Mouse (Mus musculus): ENCODE results near the gene Klk1b5. TPM values are rescaled to one million over a fixed set of nuclear protein-coding genes. Genes with fewer than 3 reads are reported as not detected.
"Not testable (repeated sequence)": the region's sequence is repeated elsewhere in the genome, so short reads cannot be mapped to it uniquely, and the experiment has no call there.

Gene Klk1b5
- polyA plus RNA-seq, 1 experiment from 2014 or later: not detected

DNA sequence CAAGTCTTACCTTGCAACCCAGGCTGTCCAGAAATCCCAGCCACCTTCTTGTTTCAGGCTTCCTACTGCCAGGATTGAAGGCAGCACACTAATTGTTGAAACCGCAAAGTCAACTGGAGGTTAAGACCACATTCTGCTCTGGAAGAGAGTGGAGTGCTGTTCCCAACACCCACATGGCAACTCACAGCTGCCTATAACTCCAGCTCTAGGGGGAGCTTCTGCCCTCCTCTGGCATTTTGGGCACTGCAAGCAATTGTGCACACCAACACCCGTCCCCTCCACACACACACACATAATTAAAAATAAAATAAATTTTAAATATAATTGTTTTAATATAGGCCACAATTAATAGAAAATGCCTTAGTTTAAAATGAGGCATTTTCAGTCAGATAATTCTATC lies 25.4 kb downstream of the Klk1b5 start:
- no peak for ATAC-seq
- no peak overlapping the region for H3K27ac ChIP-seq (ENCODE audit: low read depth)
- no peak for TF ChIP-seq CTCF (IDR thresholded peaks at IDR 0.05; ENCODE audit: low read depth)
- TF ChIP-seq EP300 (IDR thresholded peaks at IDR 0.05; ENCODE audit: low read depth): no peak
- H3K4me2 ChIP-seq (ENCODE audit: low read depth, low read length): no peak overlapping the region
- WGBS (ENCODE audit: insufficient replicate concordance): 51% methylated on average over 2 of the region's 2 CpGs
- H3K27me3 ChIP-seq (ENCODE audit: insufficient read depth, low read length): no peaks in the 10 kb centered on the region
- H3K9ac ChIP-seq (replicated peaks): no peak overlapping the region
- DNase-seq: no peak
- H3K4me3 ChIP-seq (ENCODE audit: low read depth, low read length): no peak overlapping the region
- no peaks in the 10 kb centered on the region for H3K9me3 ChIP-seq (ENCODE audit: low read length)
- H3K4me1 ChIP-seq (ENCODE audit: insufficient read depth): peaks cover 10% of the 10 kb centered on the region
- no peaks in the 10 kb centered on the region for H3K36me3 ChIP-seq (replicated peaks; ENCODE audit: insufficient read depth, low read length)

DNA sequence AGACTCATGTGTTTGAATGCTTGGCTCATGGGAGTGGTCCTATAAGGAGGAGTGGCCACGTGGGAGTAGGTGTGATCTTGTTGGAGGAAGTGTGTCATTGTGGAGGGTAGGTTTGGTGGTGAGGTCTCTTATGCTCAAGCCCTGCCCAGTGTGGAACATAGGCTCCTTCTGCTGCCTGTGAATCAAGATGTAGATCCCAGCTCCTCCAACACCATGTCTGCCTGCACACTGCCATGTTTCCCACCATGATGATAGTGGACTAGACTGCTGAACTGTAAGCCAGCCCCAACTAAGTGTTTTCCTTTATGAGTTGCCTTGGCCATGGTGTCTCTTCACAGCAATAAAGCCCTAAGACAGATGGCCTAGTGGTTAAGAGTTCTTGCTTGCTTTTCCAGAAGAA lies 28.3 kb downstream of the Klk1b5 start:
- Histone ChIP-seq H3K9me3 (ENCODE audit: low read length) (no peaks in the 10 kb centered on the region), H3K36me3 (replicated peaks; ENCODE audit: insufficient read depth, low read length) (peaks cover 2% of the 10 kb centered on the region), H3K4me1 (ENCODE audit: insufficient read depth) (peaks cover 18% of the 10 kb centered on the region), H3K4me2 (ENCODE audit: low read depth, low read length) (no peak overlapping the region), H3K9ac (replicated peaks) (no peak overlapping the region), H3K4me3 (ENCODE audit: low read depth, low read length) (no peak overlapping the region), H3K27ac (ENCODE audit: low read depth) (no peak overlapping the region), H3K27me3 (ENCODE audit: insufficient read depth, low read length) (no peaks in the 10 kb centered on the region)
- DNase-seq: no peak
- 40% methylated on average over 1 of the region's 1 CpGs for WGBS (ENCODE audit: insufficient replicate concordance)
- no peak for ATAC-seq
- TF ChIP-seq EP300 (IDR thresholded peaks at IDR 0.05; ENCODE audit: low read depth) (no peak), CTCF (IDR thresholded peaks at IDR 0.05; ENCODE audit: low read depth) (no peak)

DNA sequence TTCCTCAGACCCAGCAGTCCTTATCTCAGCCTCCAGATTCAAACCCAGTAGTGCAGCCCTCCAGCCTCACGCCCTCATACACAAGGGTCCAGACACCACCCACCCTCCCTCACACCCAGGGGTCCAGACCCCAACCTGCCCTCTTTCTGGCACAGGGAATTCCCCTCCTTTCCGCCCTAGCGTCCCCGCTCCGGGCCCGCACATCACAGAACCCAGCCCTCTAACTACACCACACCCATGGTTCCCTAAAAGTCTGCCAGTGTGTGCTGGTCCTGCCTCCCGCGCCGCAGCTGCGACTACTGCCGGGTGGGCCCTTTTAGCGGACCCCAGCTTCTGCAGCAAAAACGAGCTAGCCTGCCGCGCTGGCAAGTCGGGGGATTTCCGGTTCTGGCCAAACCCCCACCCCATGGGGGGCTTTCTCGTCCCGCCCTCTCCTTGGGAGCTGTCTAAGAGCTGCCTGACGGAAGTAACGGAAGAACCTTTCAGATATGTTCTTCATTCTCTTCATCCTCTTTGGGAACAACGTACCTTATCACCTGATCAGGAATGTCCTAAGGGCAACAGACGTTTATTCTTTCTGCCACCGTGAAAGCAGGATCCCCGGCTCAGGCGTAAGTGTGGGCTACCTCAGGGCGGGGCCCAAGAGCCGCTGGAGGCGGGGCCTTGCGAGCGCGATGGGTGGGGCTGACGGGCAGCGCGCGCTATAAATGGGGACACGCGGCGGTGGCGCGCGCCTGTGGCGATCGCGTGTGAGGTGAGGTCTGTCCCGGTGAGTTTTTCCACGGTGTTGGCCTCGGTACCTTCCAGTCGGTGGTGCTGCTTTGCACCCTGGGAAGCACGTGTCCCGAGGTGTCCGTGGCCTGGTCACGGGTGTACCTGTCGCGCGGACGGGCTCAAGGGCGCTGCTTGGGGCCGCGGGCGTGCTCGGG lies 30.6 kb downstream of the Klk1b5 start, which contains the start of the genes 1700028J19Rik and 2410002F23Rik:
Gene 1700028J19Rik, minus strand, starts transcription at position 641 of the 929 bp plus-strand sequence.
Gene 2410002F23Rik, plus strand, starts transcription at position 668 of the 929 bp plus-strand sequence.
- peak within 1 kb of the TSS; percentile 81 for H3K27ac ChIP-seq (ENCODE audit: low read depth)
- DNase-seq (peak; percentile 92), ATAC-seq (peak; percentile 93)
- no peaks in the 10 kb centered on the region for H3K27me3 ChIP-seq (ENCODE audit: insufficient read depth, low read length)
- no peaks in the 10 kb centered on the region for H3K9me3 ChIP-seq (ENCODE audit: low read length)
- peak within 1 kb of the TSS; percentile 84 for H3K9ac ChIP-seq (replicated peaks)
- H3K36me3 ChIP-seq (replicated peaks; ENCODE audit: insufficient read depth, low read length): peaks cover 17% of the 10 kb centered on the region
- WGBS (ENCODE audit: insufficient replicate concordance): under 1% methylated on average over 62 of the region's 62 CpGs
- 0 out of 2 replicates have a peak, but pooled peaks have one; percentile 2 for TF ChIP-seq CTCF (IDR thresholded peaks at IDR 0.05; ENCODE audit: low read depth)
- TF ChIP-seq EP300 (IDR thresholded peaks at IDR 0.05; ENCODE audit: low read depth): peak; percentile 87
- H3K4me2 ChIP-seq (ENCODE audit: low read depth, low read length): peak within 1 kb of the TSS; percentile 88
- H3K4me1 ChIP-seq (ENCODE audit: insufficient read depth): peaks cover 18% of the 10 kb centered on the region
- peak within 1 kb of the TSS; percentile 84 for H3K4me3 ChIP-seq (ENCODE audit: low read depth, low read length)

DNA sequence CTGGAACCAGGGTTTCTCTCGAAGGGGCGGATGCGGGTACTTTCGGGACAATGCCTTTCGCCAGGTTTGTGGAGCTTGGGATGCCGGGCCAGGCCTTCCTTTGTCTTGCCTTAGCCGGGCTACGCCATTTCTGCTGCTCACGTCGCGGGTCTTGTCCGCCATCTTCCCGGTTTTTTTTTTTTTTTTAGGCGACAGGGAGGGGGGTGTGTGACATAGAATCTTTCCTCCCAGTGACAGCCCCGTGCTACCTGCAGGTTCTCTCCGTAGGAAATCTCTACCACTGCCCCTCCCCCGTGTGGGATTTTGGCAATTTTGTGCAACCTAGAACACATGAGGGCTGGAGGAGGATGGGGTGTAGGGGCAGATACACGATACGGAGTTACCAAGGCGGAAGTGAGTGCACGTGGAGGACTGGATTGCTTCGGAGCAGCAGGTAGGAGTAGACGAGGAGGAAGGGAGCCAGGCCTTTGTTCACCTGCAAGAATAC lies 31.3 kb downstream of the Klk1b5 start:
- DNase-seq (no peak), ATAC-seq (peak; percentile 48)
- H3K27me3 ChIP-seq (ENCODE audit: insufficient read depth, low read length): no peaks in the 10 kb centered on the region
- peak overlapping the region; percentile 84 for H3K4me3 ChIP-seq (ENCODE audit: low read depth, low read length)
- under 1% methylated on average over 23 of the region's 23 CpGs for WGBS (ENCODE audit: insufficient replicate concordance)
- H3K9ac ChIP-seq (replicated peaks): peak overlapping the region; percentile 84
- H3K27ac ChIP-seq (ENCODE audit: low read depth): peak overlapping the region; percentile 81
- H3K4me1 ChIP-seq (ENCODE audit: insufficient read depth): peaks cover 18% of the 10 kb centered on the region
- peak overlapping the region; percentile 88 for H3K4me2 ChIP-seq (ENCODE audit: low read depth, low read length)
- peaks cover 17% of the 10 kb centered on the region for H3K36me3 ChIP-seq (replicated peaks; ENCODE audit: insufficient read depth, low read length)
- no peak for TF ChIP-seq EP300 (IDR thresholded peaks at IDR 0.05; ENCODE audit: low read depth)
- TF ChIP-seq CTCF (IDR thresholded peaks at IDR 0.05; ENCODE audit: low read depth): no peak
- H3K9me3 ChIP-seq (ENCODE audit: low read length): no peaks in the 10 kb centered on the region

- Histone ChIP-seq H3K4me2 (ENCODE audit: low read depth, low read length) (peak overlapping the region; percentile 88), H3K4me1 (ENCODE audit: insufficient read depth) (peaks cover 18% of the 10 kb centered on the region), H3K27ac (ENCODE audit: low read depth) (no peak overlapping the region), H3K36me3 (replicated peaks; ENCODE audit: insufficient read depth, low read length) (peaks cover 26% of the 10 kb centered on the region), H3K27me3 (ENCODE audit: insufficient read depth, low read length) (no peaks in the 10 kb centered on the region), H3K9me3 (ENCODE audit: low read length) (no peaks in the 10 kb centered on the region), H3K4me3 (ENCODE audit: low read depth, low read length) (peak overlapping the region; percentile 84; the same call in 1 of the 2 replicates), H3K9ac (replicated peaks) (no peak overlapping the region)
- TF ChIP-seq EP300 (IDR thresholded peaks at IDR 0.05; ENCODE audit: low read depth) (no peak), CTCF (IDR thresholded peaks at IDR 0.05; ENCODE audit: low read depth) (no peak)
- WGBS (ENCODE audit: insufficient replicate concordance): 90% methylated on average over 2 of the region's 2 CpGs
- ATAC-seq (no peak), DNase-seq (no peak)
These were observed 32.2 kb downstream of the Klk1b5 start for GRCm38 (mm10) chr7:44247971-44248370.

DNA sequence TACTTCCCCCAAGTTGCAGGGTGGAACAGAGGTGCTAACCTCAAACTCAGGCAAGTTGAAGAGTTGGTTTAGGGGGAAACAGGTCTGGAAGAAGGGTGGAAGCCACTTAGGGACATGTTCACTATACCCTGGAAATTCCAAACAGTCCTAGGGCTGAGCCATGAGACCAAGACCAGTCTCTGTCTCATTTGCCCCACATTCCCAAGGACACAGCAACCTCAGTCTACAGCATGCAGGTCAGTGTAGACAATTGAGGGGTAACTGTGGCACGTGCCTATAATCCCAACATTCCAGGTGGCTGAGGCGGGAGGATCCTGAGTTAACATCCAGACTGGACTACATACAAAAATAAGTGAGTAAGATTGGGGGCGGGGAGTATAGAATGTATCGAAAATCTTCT lies 33.5 kb downstream of the Klk1b5 start:
- no peak for TF ChIP-seq CTCF (IDR thresholded peaks at IDR 0.05; ENCODE audit: low read depth)
- TF ChIP-seq EP300 (IDR thresholded peaks at IDR 0.05; ENCODE audit: low read depth): no peak
- 81% methylated on average over 4 of the region's 4 CpGs for WGBS (ENCODE audit: insufficient replicate concordance)
- H3K27me3 ChIP-seq (ENCODE audit: insufficient read depth, low read length): no peaks in the 10 kb centered on the region
- no peak for ATAC-seq
- no peak overlapping the region for H3K9ac ChIP-seq (replicated peaks)
- peaks cover 31% of the 10 kb centered on the region for H3K36me3 ChIP-seq (replicated peaks; ENCODE audit: insufficient read depth, low read length)
- peaks cover 18% of the 10 kb centered on the region for H3K4me1 ChIP-seq (ENCODE audit: insufficient read depth)
- DNase-seq: no peak
- no peaks in the 10 kb centered on the region for H3K9me3 ChIP-seq (ENCODE audit: low read length)
- no peak overlapping the region for H3K27ac ChIP-seq (ENCODE audit: low read depth)
- no peak overlapping the region for H3K4me3 ChIP-seq (ENCODE audit: low read depth, low read length)
- H3K4me2 ChIP-seq (ENCODE audit: low read depth, low read length): no peak overlapping the region

DNA sequence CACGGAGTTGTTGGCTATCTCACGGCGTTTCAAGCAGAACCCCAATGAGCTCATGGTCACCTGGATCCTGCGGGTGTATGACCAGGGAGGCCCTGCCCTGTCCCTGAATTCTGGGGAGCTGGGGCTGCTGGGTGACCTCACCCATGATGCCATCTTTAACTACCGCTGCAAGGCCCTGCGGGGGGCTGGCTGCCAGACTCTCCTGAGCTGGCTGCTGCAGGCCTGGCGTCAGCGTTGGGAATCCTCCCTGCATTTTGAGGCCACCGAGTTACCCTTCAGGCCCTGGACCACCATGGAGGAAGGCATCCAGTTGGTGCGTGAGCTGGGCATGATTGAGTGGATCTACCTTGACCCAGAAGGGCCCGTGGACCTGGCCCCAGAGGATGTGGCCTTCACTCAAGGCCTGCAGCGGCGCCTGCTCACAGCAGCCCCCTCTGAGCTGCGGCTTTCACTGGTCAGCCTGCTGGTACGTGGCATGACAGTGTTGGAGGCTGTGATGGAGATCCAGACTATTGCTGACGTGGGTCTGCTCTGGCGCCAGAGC lies 35.1 kb downstream of the Klk1b5 start:
- 91% methylated on average over 17 of the region's 17 CpGs for WGBS (ENCODE audit: insufficient replicate concordance)
- H3K9ac ChIP-seq (replicated peaks); H3K27ac ChIP-seq (ENCODE audit: low read depth); H3K4me2 ChIP-seq (ENCODE audit: low read depth, low read length); H3K9me3 ChIP-seq (ENCODE audit: low read length); H3K4me3 ChIP-seq (ENCODE audit: low read depth, low read length); DNase-seq; ATAC-seq; H3K4me1 ChIP-seq (ENCODE audit: insufficient read depth); H3K27me3 ChIP-seq (ENCODE audit: insufficient read depth, low read length): not testable (repeated sequence)
- H3K36me3 ChIP-seq (replicated peaks; ENCODE audit: insufficient read depth, low read length): peaks cover 31% of the 10 kb centered on the region

Data from liver, postnatal 0 days (tissue).